ENCODE assay signal across 8 mouse cellular contexts in the genomic region with DNA sequence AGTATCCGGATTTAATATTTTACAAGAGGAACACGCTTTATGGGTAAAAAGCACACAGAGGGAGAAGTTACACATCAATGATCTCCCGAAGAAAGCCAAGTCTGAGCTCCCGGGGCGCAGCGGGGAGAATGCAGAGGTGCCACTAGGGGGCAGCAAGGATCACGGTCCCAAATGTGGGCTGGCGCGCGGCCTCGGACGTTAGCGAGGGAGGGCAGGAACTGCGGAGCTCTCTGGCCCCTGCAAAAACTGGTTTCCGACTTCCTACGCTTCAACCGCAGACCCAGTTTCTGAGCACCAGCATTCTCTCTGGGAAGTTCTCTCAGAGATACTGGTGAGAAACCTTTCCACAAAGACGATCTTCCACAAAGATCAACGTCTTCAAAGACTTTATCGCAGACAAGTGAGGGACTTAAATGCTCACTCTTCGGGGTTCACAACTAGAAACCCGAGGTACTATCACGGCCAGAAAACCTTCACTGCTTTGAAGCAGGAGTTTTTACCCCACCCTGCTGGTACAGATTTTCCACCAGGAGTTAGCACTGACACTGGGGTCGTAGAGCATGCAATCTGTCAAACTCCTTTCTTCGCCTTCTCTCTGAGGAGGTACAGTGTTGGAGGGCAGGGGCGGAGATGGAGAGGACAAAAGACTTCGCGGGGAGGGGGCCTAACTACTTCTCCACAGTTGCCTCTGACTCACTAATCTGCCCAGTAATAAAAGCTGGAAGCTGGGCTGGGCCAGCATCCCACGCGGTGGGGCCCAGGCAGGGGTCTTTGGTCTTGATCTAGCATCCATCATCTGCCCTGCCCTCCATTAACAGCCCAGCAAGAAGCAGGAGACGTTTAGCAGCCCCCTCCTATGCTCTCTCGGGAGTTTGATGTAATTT. TPM values are rescaled to one million over a fixed set of nuclear protein-coding genes. Genes with fewer than 3 reads are reported as not detected.
DNase-seq lines count a peak whose midpoint lies in the region; ATAC-seq and TF ChIP-seq lines count a peak whose summit lies in the region.

No protein-coding gene starts in this region.

- no peaks in the 10 kb centered on the region; the same call in 1 of the 2 replicates for H3K79me2 ChIP-seq in MEL (ENCODE audit: control insufficient read depth, insufficient read depth, low read length, poor library complexity)

- ATAC-seq in forebrain, embryonic 15.5 days (replicated peaks) = no peak

- H3K27ac ChIP-seq in MEL (ENCODE audit: control insufficient read depth, low read depth, low read length) = peak overlapping the region; percentile 46
- no peak overlapping the region for H3K27ac ChIP-seq in forebrain, embryonic 15.5 days (replicated peaks)

- H3K9me3 ChIP-seq in MEL (replicated peaks; ENCODE audit: insufficient read depth, low read length) = no peaks in the 10 kb centered on the region
- H3K9me3 ChIP-seq in forebrain, embryonic 15.5 days = no peaks in the 10 kb centered on the region

- peaks cover 0 to 14% of the 10 kb centered on the region in 2 experiments; a peak in 2 of 4 replicates for H3K4me1 ChIP-seq in MEL (ENCODE audit: control insufficient read depth in 1 of 2, insufficient read depth in 2 of 2, low read length in 2 of 2)
- peaks cover 42% of the 10 kb centered on the region for H3K4me1 ChIP-seq in forebrain, embryonic 15.5 days

- DNase-seq in MEL (ENCODE audit: low read depth, low spot score) = peak; percentile 88
- peak; percentile 45 for DNase-seq in cerebellum, adult 11-12 months
- peak; percentile 86 to 91 for DNase-seq in heart, postnatal 36 days
- DNase-seq in large intestine, adult 2 months (ENCODE audit: low read depth, low spot score) = peak; percentile 46
- peak; percentile 92 for DNase-seq in lung, postnatal 10 days
- peak; percentile 83 for DNase-seq in ovary, postnatal 10 days (ENCODE audit: low spot score)
- peak; percentile 52 to 85 for DNase-seq in thymus, postnatal 10 days (ENCODE audit: low spot score in 2 of 2)

- H3K9ac ChIP-seq in MEL (ENCODE audit: control insufficient read depth, low read depth, low read length, poor library complexity, severe bottlenecking) = peak overlapping the region; percentile 65
- H3K9ac ChIP-seq in forebrain, embryonic 15.5 days (replicated peaks) = no peak overlapping the region

- peak overlapping the region; percentile 52 to 57 for H3K4me3 ChIP-seq in MEL (ENCODE audit: control insufficient read depth in 1 of 2, insufficient read depth in 1 of 2, low read depth in 2 of 2, low read length in 2 of 2)
- H3K4me3 ChIP-seq in forebrain, embryonic 15.5 days = peak overlapping the region; percentile 12; the same call in 1 of the 2 replicates

- H3K36me3 ChIP-seq in MEL (ENCODE audit: control insufficient read depth in 1 of 2, insufficient read depth in 2 of 2, low read length in 2 of 2) = peaks cover 0 to 2% of the 10 kb centered on the region in 2 experiments; a peak in 1 of 4 replicates
- no peaks in the 10 kb centered on the region for H3K36me3 ChIP-seq in forebrain, embryonic 15.5 days

- TF ChIP-seq CTCF in MEL (IDR thresholded peaks at IDR 0.05 in 2 of 3, conservative IDR thresholded peaks at IDR 0.05 in 1 of 3; ENCODE audit: control insufficient read depth in 1 of 3, insufficient read depth in 1 of 3, low read depth in 2 of 3, low read length in 3 of 3, poor library complexity in 1 of 3, severe bottlenecking in 1 of 3) = peak; percentile 79 to 97 (median 94)

- TF ChIP-seq POLR2A in MEL (IDR thresholded peaks at IDR 0.05; ENCODE audit: control insufficient read depth in 1 of 2, insufficient read depth in 1 of 2, low read depth in 1 of 2, low read length in 2 of 2, poor library complexity in 1 of 2) = no peak; a peak in 1 of 4 replicates

- WGBS in forebrain, embryonic 15.5 days = 2% methylated on average over 32 of the region's 32 CpGs
- WGBS in large intestine, adult 2 months = 9% methylated on average over 32 of the region's 32 CpGs

- H3K27me3 ChIP-seq in MEL (ENCODE audit: control insufficient read depth in 1 of 2, insufficient read depth in 2 of 2, low read length in 2 of 2) = peaks cover 0 to 7% of the 10 kb centered on the region in 2 experiments; a peak in 1 of 4 replicates
- H3K27me3 ChIP-seq in forebrain, embryonic 15.5 days = peaks cover 68% of the 10 kb centered on the region

- intact Hi-C loops in heart, postnatal 36 days (cut with DNase I) = loop anchor here (1.0 kb wide), 2 partner anchors 30 to 183 kb away; no protein-coding TSS in a partner anchor

- TF ChIP-seq RAD21 in MEL (IDR thresholded peaks at IDR 0.05; ENCODE audit: low read depth, low read length) = peak; percentile 80

- TF ChIP-seq EP300 in MEL (IDR thresholded peaks at IDR 0.05; ENCODE audit: low read depth in 1 of 2, low read length in 2 of 2) = peak in 1 of 2 experiments; percentile 31; a peak in 1 of 4 replicates

- peak overlapping the region; percentile 33 for H3K4me2 ChIP-seq in forebrain, embryonic 15.5 days (replicated peaks)

TF ChIP-seq in MEL, 35 proteins besides CTCF, POLR2A, EP300 and RAD21 (continues in another document):
- TF ChIP-seq MXI1 (IDR thresholded peaks at IDR 0.05; ENCODE audit: low read depth, low read length) = peak; percentile 51
- TF ChIP-seq CHD1 (IDR thresholded peaks at IDR 0.05; ENCODE audit: low read depth, low read length) = no peak
- peak; percentile 58 for TF ChIP-seq MAX (IDR thresholded peaks at IDR 0.05; ENCODE audit: low read length)
- TF ChIP-seq MYB (IDR thresholded peaks at IDR 0.05; ENCODE audit: low read depth, low read length) = 0 out of 2 replicates have a peak, but pooled peaks have one; percentile 38
- 0 out of 2 replicates have a peak, but pooled peaks have one; percentile 9 for TF ChIP-seq GATA1 (IDR thresholded peaks at IDR 0.05; ENCODE audit: low read depth, low read length)
- TF ChIP-seq SMC3 (IDR thresholded peaks at IDR 0.05; ENCODE audit: low read depth, low read length) = peak; percentile 96
- TF ChIP-seq MYC (IDR thresholded peaks at IDR 0.05; ENCODE audit: low read depth, low read length) = peak; percentile 44; the same call in 1 of the 2 replicates
- TF ChIP-seq E2F4 (IDR thresholded peaks at IDR 0.05; ENCODE audit: borderline replicate concordance, low read depth, low read length) = no peak
- TF ChIP-seq NELFE (IDR thresholded peaks at IDR 0.05; ENCODE audit: low read depth, low read length) = peak; percentile 45
- TF ChIP-seq TBP (IDR thresholded peaks at IDR 0.05; ENCODE audit: low read depth, low read length) = no peak
- no peak for TF ChIP-seq TCF12 (IDR thresholded peaks at IDR 0.05; ENCODE audit: low read depth, low read length)
- TF ChIP-seq MAZ (IDR thresholded peaks at IDR 0.05; ENCODE audit: low read depth, low read length) = peak; percentile 70; the same call in 1 of the 2 replicates
- TF ChIP-seq ZC3H11A (IDR thresholded peaks at IDR 0.05; ENCODE audit: low read depth, low read length) = peak; percentile 83
- TF ChIP-seq MEF2A (IDR thresholded peaks at IDR 0.05; ENCODE audit: extremely low read depth, insufficient replicate concordance, low read depth, low read length, poor library complexity, severe bottlenecking) = no peak
- no peak for TF ChIP-seq GABPA (IDR thresholded peaks at IDR 0.05; ENCODE audit: low read depth, low read length)
- TF ChIP-seq POLR2AphosphoS5 (IDR thresholded peaks at IDR 0.05; ENCODE audit: borderline replicate concordance, low read depth, low read length) = no peak
- TF ChIP-seq ZMIZ1 (IDR thresholded peaks at IDR 0.05; ENCODE audit: low read depth, low read length) = no peak
- TF ChIP-seq BHLHE40 (IDR thresholded peaks at IDR 0.05; ENCODE audit: borderline replicate concordance, low read depth, low read length) = peak; percentile 31; the same call in 1 of the 2 replicates
- peak; percentile 58; the same call in 1 of the 2 replicates for TF ChIP-seq HCFC1 (IDR thresholded peaks at IDR 0.05; ENCODE audit: low read depth, low read length)
- TF ChIP-seq CHD2 (IDR thresholded peaks at IDR 0.05; ENCODE audit: low read length) = no peak
- TF ChIP-seq MAFK (IDR thresholded peaks at IDR 0.05; ENCODE audit: borderline replicate concordance, low read depth, low read length) = no peak
- no peak for TF ChIP-seq NRF1 (IDR thresholded peaks at IDR 0.05; ENCODE audit: insufficient read depth, low read depth, low read length, poor library complexity, severe bottlenecking)
- peak; percentile 81; the same call in 1 of the 2 replicates for TF ChIP-seq SIN3A (IDR thresholded peaks at IDR 0.05; ENCODE audit: low read length)

RNA-seq across cellular contexts. Expression of a gene that starts 3.3 kb away (rescaled TPM):
- 0.08 and 0.10 TPM in 2 replicates for total RNA-seq in MEL (2012; rRNA removed)
- polyA plus RNA-seq in MEL (2012; ENCODE audit: insufficient read depth in 1 of 2, insufficient read length in 2 of 2, low read depth in 1 of 2, low replicate concordance in 2 of 2, missing spikeins in 1 of 2) = under 1 TPM in 1 of 2 experiments, not detected in 1; 0.53 TPM
- polyA plus RNA-seq in forebrain, embryonic 15.5 days (2015; fragmentation: Nextera tagmentation; extraction: Ambion mirVana) = 0.43 and 0.48 TPM in 2 replicates
- total RNA-seq in heart, postnatal 36 days (2021) = 1 to 10 TPM; 1.4 to 2.5 TPM
- polyA plus RNA-seq in large intestine, adult 2 months (2012; rRNA removed) = 0.46 and 0.64 TPM in 2 replicates

RNA-seq across cellular contexts. Expression of a gene that starts 27.8 kb away (rescaled TPM):
- 6.4 and 7.4 TPM in 2 replicates for total RNA-seq in MEL (2012; rRNA removed)
- 10 to 100 TPM in 1 of 2 experiments, not detected in 1; 21.2 TPM for polyA plus RNA-seq in MEL (2012; ENCODE audit: insufficient read depth in 1 of 2, insufficient read length in 2 of 2, low read depth in 1 of 2, low replicate concordance in 2 of 2, missing spikeins in 1 of 2)
- polyA plus RNA-seq in forebrain, embryonic 15.5 days (2015; fragmentation: Nextera tagmentation; extraction: Ambion mirVana) = 0.63 and 0.69 TPM in 2 replicates
- total RNA-seq in heart, postnatal 36 days (2021) = 1 to 10 TPM; 1.9 to 2.7 TPM
- polyA plus RNA-seq in large intestine, adult 2 months (2012; rRNA removed) = 3.2 and 7.5 TPM in 2 replicates

RNA-seq across cellular contexts. Expression of a gene that starts 37.3 kb away (rescaled TPM):
- 14.2 and 25.4 TPM in 2 replicates for total RNA-seq in MEL (2012; rRNA removed)
- polyA plus RNA-seq in MEL (2012; ENCODE audit: insufficient read depth in 1 of 2, insufficient read length in 2 of 2, low read depth in 1 of 2, low replicate concordance in 2 of 2, missing spikeins in 1 of 2) = 10 to 100 TPM in 1 of 2 experiments, not detected in 1; 25.9 TPM
- 27.8 and 29.2 TPM in 2 replicates for polyA plus RNA-seq in forebrain, embryonic 15.5 days (2015; fragmentation: Nextera tagmentation; extraction: Ambion mirVana)
- 10 to 100 TPM; 10.1 to 13.0 TPM for total RNA-seq in heart, postnatal 36 days (2021)
- polyA plus RNA-seq in large intestine, adult 2 months (2012; rRNA removed) = 1.5 and 1.9 TPM in 2 replicates

RNA-seq across cellular contexts. Expression of a gene that starts 45.1 kb away (rescaled TPM):
- 6.7 and 8.6 TPM in 2 replicates for total RNA-seq in MEL (2012; rRNA removed)
- polyA plus RNA-seq in MEL (2012; ENCODE audit: insufficient read depth in 1 of 2, insufficient read length in 2 of 2, low read depth in 1 of 2, low replicate concordance in 2 of 2, missing spikeins in 1 of 2) = 10 to 100 TPM in 1 of 2 experiments, not detected in 1; 14.5 TPM
- 25.3 and 27.2 TPM in 2 replicates for polyA plus RNA-seq in forebrain, embryonic 15.5 days (2015; fragmentation: Nextera tagmentation; extraction: Ambion mirVana)
- 10 to 100 TPM; 27.2 to 29.6 TPM for total RNA-seq in heart, postnatal 36 days (2021)
- polyA plus RNA-seq in large intestine, adult 2 months (2012; rRNA removed) = 9.0 and 9.5 TPM in 2 replicates
